8 mouse cellular contexts compared by ENCODE assay signal in the genomic region with DNA sequence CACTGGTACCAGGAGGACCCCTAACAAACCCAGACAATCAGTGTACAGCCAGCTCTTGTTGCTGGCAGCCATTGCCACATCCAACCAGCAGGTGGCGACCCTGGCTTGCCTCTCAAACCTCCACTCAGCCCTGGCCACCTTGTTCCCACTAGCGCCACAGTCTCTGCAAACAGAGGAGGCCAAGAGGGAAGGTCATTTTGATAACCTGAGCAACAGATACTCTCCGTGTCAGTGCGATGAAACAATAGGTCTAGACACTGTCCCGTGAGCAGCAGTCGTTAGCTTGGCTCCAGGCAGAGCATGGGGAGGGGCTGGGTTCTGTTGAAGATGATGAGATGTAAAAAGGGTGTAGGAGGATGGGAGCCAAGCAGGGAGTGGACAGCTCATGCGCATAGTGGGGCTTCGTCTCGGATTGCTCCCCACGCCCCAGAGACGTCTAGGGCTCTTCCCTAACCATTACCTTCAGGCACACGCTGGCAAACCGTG. TPM values are rescaled to one million over a fixed set of nuclear protein-coding genes. Genes with fewer than 3 reads are reported as not detected.
A peak's percentile ranks its signal among the peaks of the same experiment; 100 is the strongest.
DNase-seq lines count a peak whose midpoint lies in the region; ATAC-seq and TF ChIP-seq lines count a peak whose summit lies in the region.

No protein-coding gene starts in this region.

- ATAC-seq in forebrain, embryonic 13.5 days: peak; percentile 71

- intact Hi-C loops in heart, postnatal 10 days (cut with DNase I): loop anchor here (1.0 to 5.0 kb wide), 4 partner anchors 80 to 431 kb away; a partner anchor contains a TSS

- peak; percentile 95 for TF ChIP-seq CTCF in E14TG2a.4 (conservative IDR thresholded peaks at IDR 0.05; ENCODE audit: low read length)

- DNase-seq in c-Kit-positive CD71-negative TER-119-negative erythroid progenitor cells, embryonic 14.5 days (ENCODE audit: low read depth): peak; percentile 25
- peak; percentile 85 to 88 for DNase-seq in heart, postnatal 10 days
- peak; percentile 89 to 90 for DNase-seq in kidney, postnatal 4 days
- peak; percentile 50 to 56 for DNase-seq in lung, adult 18-20 months
- DNase-seq in ovary, postnatal 10 days (ENCODE audit: low spot score): peak; percentile 58
- peak; percentile 61 to 66 for DNase-seq in urinary bladder, adult 18-20 months (ENCODE audit: low spot score in 2 of 2)

- WGBS in forebrain, embryonic 13.5 days: 30% methylated on average over 13 of the region's 13 CpGs

- H3K36me3 ChIP-seq in E14TG2a.4 (ENCODE audit: insufficient read depth, low read length): no peaks in the 10 kb centered on the region
- H3K36me3 ChIP-seq in forebrain, embryonic 13.5 days (ENCODE audit: poor library complexity, severe bottlenecking): no peaks in the 10 kb centered on the region

- H3K27me3 ChIP-seq in E14TG2a.4 (ENCODE audit: insufficient read depth, low read length): peaks cover 24% of the 10 kb centered on the region
- 0 out of 2 replicates have a peak, but pooled peaks cover 5% of the 10 kb centered on the region for H3K27me3 ChIP-seq in forebrain, embryonic 13.5 days

- H3K9me3 ChIP-seq in E14TG2a.4 (ENCODE audit: low read length): peaks cover 5% of the 10 kb centered on the region; the same call in 1 of the 2 replicates
- no peaks in the 10 kb centered on the region for H3K9me3 ChIP-seq in forebrain, embryonic 13.5 days (replicated peaks)

- H3K27ac ChIP-seq in forebrain, embryonic 13.5 days: no peak overlapping the region

- no peak overlapping the region for H3K4me2 ChIP-seq in forebrain, embryonic 13.5 days

- H3K4me1 ChIP-seq in E14TG2a.4 (replicated peaks; ENCODE audit: low read depth, low read length): peaks cover 13% of the 10 kb centered on the region
- no peaks in the 10 kb centered on the region for H3K4me1 ChIP-seq in forebrain, embryonic 13.5 days

- H3K4me3 ChIP-seq in E14TG2a.4 (replicated peaks; ENCODE audit: low read length): no peak overlapping the region
- no peak overlapping the region for H3K4me3 ChIP-seq in forebrain, embryonic 13.5 days

- no peak overlapping the region for H3K9ac ChIP-seq in forebrain, embryonic 13.5 days

RNA-seq across cellular contexts. Expression of a gene that starts 19.6 kb away (rescaled TPM):
- 0.65 and 0.78 TPM in 2 replicates for polyA plus RNA-seq in forebrain, embryonic 13.5 days (2015; fragmentation: Nextera tagmentation; extraction: Ambion mirVana)
- total RNA-seq in heart, postnatal 10 days (2021): not detected

RNA-seq across cellular contexts. Expression of a gene that starts 19.7 kb away (rescaled TPM):
- 0.13 and 0.21 TPM in 2 replicates for polyA plus RNA-seq in forebrain, embryonic 13.5 days (2015; fragmentation: Nextera tagmentation; extraction: Ambion mirVana)
- total RNA-seq in heart, postnatal 10 days (2021): under 1 TPM in 1 of 2 experiments, not detected in 1; 0.07 TPM

RNA-seq across cellular contexts. Expression of a gene that starts 54.3 kb away (rescaled TPM):
- polyA plus RNA-seq in forebrain, embryonic 13.5 days (2015; fragmentation: Nextera tagmentation; extraction: Ambion mirVana): 62.1 and 63.3 TPM in 2 replicates
- 10 to 100 TPM; 76.2 to 79.6 TPM for total RNA-seq in heart, postnatal 10 days (2021)

Comparison
In these comparisons a context has a peak if more than half of its experiments do, and no peak if none do; other contexts are left out.
1. DNase-seq: peak in every context shown above with its lines; median percentile 90 in kidney, postnatal 4 days; 86 in heart, postnatal 10 days; 64 in urinary bladder, adult 18-20 months; 58 in ovary, postnatal 10 days; 53 in lung, adult 18-20 months; 25 in c-Kit-positive CD71-negative TER-119-negative erythroid progenitor cells, embryonic 14.5 days.